Mouse (Mus musculus): ENCODE measurements around the gene Pea15a.
"Not testable (repeated sequence)": the region's sequence is repeated elsewhere in the genome, so short reads cannot be mapped to it uniquely, and the experiment has no call there.

Gene Pea15a

DNA sequence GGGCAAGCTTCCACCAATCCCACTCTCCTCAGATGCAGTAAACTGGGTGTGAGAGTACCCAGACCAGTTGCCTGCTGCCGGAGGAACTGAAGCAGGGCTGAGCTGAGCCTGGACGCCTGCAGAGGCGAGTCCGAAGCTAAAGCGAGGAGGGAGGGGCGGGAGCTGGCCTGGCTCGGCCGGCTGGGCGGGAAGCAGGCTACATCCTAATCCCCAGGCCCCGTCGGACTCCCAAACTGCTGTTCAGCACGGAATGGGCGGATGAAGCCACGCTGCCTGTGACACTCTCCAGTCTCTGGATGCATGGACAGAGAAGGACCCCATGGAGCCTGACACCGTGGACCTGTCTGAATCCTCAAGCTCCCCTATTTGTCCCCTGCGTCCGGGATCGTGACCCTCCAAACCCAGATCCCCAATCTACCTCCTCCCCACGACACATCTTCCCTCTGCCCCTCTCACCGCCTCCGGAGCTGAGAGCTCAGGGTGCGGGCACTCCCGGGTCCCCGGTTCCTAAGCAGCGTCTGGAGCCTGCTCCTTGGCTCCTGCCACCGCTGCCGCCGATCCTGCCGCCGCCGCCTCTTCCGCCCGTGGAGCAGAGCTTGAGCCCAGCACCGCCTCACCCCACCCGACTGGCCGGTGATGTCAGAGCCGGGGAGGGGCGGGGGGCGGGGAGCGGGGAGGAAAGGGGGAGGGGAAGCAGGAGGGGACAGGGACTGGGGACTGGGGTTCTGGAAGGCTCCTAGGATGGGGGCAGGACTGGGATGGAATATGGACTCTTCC, at the start of gene Pea15a:
Pea15a (minus strand) TSS at position 664 of the 777 bp plus-strand sequence.
- DNase-seq (ENCODE audit: low spot score) = peak; percentile 88

GRCm38 (mm10) chr1:172247679-172248078, 41.1 kb upstream of the Pea15a start:
- DNase-seq (ENCODE audit: low spot score) = no peak

DNA sequence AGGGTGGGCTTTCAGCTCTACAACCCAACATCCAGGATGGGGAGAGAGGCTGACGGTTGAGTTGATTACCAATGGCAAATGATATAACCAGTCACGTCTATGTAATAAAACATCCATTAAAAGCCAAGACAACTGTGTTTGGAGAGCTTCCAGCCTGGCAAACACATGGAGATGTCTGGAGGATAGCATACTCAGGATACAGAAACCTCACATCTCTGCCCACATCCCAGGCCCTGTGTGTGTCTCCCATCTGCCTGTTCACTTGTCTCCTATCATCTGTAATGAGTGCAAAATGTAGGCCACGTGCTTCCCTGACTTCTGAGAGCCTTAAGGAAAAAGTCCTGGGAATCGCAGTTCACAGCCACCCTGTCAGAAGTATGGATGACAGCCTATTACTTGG, 40.6 kb upstream of the Pea15a start:
- no peak for DNase-seq (ENCODE audit: low spot score)

GRCm38 (mm10) chr1:172244645-172245044, 38.0 kb upstream of the Pea15a start:
- not testable (repeated sequence) for DNase-seq (ENCODE audit: low spot score)

DNA sequence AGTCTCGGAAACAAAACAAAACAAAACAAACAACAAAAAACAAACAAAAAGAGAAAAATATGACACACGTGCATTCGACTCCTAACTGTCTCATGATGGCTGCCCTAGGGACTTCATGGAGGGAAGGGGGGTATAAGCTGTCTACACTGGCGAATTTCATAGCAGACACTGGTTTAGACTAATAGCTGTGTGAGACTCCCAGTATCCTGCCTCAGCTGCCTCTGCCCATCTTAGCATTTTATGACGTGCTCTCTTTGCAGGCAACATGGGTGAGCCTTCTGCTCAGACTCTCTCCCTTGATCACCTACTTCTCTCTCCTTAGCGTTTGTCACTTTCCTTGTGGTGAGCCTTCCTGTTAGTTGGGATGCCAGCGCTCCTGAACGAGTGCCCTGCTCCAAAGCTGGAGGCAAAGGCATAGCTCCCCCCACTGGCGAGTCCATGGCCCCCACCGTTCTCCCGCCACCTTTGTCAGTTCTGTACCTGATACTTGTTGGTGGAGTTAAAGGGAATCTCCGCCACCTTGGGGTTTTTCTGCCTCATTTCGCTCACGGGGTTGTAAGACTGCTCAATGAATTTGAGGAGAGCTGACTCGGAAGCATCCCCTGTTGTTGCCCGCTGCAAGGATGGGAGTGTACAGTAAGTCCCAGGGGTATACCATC, 37.1 kb upstream of the Pea15a start:
- DNase-seq (ENCODE audit: low spot score) = no peak

- no peak for DNase-seq (ENCODE audit: low spot score)
These were observed 35.8 kb upstream of the Pea15a start for GRCm38 (mm10) chr1:172242401-172242800.

DNA sequence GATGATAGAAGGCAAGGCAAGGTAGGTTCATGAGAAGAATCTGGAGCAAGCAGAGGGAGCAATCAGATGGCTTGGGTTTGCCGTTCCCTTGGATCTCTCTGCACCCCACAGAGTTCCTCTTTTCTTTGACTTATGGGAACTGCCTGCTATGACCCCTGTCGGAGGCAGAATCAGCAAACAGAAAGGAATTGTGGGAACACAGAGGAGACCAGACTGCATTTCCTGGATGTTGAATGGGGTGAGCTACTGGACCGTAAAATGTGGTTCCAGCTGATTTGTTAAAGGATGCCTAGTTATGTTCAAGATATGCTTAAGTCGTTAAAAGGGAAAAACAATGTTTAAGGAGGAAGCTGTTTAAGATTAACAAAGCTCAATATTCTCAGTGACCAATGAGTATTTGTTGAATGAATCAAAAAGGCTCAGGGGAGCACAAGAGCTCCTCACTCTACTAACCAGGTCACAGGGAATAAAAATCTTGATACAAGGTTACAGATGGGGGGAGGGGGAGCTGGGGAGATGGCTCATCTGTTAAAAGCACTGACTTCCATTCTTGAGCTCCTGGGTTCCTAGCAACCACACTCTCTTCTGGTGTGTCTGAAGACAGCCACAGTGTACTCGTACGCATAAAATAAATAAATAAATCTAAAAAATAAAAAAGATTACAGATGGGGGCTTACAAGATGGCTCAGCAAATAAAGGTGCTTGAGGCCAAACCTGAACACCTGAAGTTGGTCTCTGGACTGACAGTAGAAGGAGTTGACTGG, 34.5 kb upstream of the Pea15a start:
- DNase-seq (ENCODE audit: low spot score) = no peak

GRCm38 (mm10) chr1:172229215-172229614, 22.6 kb upstream of the Pea15a start:
- DNase-seq (ENCODE audit: low spot score) = no peak

DNA sequence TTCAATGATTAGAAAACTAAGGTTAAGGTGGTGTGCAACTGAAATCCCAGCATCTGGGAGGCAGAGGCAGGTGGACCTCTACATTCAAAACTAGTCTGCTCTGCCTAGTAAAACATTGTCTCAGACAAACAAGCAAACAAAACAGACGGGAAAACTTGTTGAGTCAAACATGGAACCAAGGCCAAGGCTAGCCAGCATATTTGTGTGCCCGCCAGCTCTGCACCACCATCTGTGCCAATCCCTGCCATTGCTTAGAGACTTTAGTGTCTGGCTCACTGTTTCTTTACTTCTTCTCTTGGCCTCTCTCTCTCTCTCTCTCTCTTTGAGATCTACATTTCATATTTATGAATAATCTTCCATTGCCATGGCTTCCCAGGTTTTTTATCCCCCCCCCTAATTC, 21.6 kb upstream of the Pea15a start:
- DNase-seq (ENCODE audit: low spot score) = no peak

GRCm38 (mm10) chr1:172221297-172222063, 14.9 kb upstream of the Pea15a start:
- no peak for DNase-seq (ENCODE audit: low spot score)

- DNase-seq (ENCODE audit: low spot score) = no peak
These were observed 13.8 kb upstream of the Pea15a start for GRCm38 (mm10) chr1:172220414-172220813.

GRCm38 (mm10) chr1:172219451-172220406, 13.1 kb upstream of the Pea15a start, which contains the start of gene Casq1:
Gene Casq1 (minus strand): TSS chr1:172219868.
- DNase-seq (ENCODE audit: low spot score) = no peak

GRCm38 (mm10) chr1:172218164-172218910, 11.7 kb upstream of the Pea15a start:
- no peak for DNase-seq (ENCODE audit: low spot score)

DNA sequence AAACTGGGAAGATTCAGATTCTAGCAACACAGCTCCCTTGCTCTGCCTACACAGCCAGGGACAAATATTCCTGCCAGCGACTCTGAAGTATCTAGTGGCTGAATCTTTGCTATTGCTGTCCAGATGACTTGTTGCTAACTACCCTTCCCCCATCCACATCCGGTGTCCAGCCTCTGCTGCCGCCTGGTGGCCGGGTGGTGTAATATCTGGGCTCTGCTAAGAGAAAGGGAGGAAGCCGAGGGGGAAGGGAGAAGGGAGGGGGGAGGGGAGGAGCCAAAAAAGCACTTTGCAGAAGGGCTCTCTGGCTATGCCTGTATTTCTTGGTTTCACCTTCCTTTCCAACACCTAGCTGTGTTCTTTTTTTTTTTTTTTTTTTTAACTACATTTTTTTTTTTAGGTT, 10.5 kb upstream of the Pea15a start:
- DNase-seq (ENCODE audit: low spot score) = peak; percentile 90

DNA sequence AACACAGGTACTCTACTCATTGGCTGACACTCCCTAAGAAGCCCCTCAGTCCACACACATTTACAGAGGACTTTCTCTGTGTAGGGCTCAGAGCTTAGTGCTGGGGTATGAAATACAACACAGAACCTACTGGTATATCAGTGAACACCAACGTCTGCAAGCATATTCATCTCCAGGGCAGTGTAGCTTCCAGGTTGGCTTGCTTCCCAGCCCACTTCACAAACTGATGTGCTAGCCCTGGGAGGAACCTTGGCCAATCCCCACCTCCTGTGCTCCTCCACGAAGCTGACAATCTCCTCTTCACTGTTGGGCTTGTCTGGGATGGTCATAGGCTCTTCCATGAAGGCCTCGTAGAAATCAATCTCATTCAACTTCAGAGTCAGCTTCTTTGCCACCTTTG, 8.1 kb upstream of the Pea15a start:
- DNase-seq (ENCODE audit: low spot score) = no peak

DNA sequence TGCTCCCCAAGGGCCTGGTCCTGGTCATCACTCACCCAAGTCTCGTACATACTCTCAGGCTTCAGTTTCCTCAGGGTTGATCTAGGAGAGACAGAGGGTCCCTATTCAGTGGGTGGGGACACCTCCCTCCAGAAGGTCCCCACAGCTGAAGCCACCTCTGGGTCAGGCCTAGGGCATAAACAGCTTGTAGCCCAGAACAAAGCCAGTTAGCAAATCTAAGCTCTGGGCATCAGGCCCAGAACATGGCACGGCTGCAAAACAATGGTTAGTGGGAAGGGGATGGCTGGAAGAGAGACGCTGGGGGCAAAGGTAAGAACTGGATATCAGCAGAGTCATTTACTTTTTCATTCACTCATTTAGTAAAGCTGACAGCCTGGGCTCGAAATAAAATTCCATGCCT, 7.2 kb upstream of the Pea15a start:
- DNase-seq (ENCODE audit: low spot score) = no peak

- no peak for DNase-seq (ENCODE audit: low spot score)
These were observed 6.2 kb upstream of the Pea15a start for GRCm38 (mm10) chr1:172212776-172213175.

DNA sequence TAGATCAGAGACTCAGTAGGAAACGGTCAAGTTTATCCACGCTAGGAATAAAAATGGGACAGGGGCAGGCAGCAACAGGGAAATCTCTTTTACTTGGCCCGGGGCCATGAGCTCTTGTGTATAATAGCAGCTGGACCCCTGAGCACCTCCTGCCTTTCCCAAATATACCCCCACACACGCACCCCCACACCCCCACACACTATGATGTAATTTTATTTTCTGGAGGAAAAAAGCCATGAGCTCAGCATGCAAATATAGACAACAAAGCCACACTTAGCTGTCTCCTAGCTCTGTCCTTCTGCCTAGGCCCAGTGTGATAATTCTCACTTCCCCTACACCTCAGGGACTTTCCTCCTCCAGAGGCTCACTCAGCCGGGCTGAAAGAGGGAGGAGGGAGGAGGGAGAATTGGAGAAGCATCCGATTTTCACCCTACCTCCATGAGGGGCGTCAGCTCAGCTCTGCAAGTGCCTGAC, 544 bp upstream of the Pea15a start:
- DNase-seq (ENCODE audit: low spot score) = no peak

DNA sequence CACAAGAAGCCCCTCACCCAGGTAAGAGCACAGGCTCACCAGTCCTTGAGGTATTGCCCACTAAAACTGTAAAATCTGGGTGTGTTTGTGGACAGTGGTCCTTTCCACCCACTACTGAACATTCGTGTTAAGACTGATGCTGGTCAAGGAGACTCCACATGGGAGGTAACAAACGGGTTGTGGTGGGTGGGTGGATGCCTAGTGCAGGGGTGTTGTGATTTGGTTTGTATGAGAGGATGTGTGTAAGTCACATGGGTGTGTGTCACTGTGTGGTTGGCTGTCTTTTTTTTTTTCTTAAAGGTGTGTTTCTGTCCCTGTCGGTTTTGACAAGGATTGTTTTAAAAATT, 890 bp downstream of the Pea15a start:
- no peak for DNase-seq (ENCODE audit: low spot score)
